Mouse (Mus musculus) C2C12 (cell line): ENCODE measurements around the gene Ush2a.

ENCODE experiments used
- CTCF ChIP-seq: IDR thresholded peaks from one replicate; pipeline ENCODE4 v1.5.1; 2011; ENCODE audit not compliant: control insufficient read depth, insufficient read depth, insufficient read length
- FOSL1 ChIP-seq: IDR thresholded peaks from one replicate; pipeline ENCODE4 v1.8.0; 2011; ENCODE audit warnings: mild to moderate bottlenecking, low read length; ENCODE audit not compliant: poor library complexity, insufficient read depth, severe bottlenecking
- MAX ChIP-seq: IDR thresholded peaks from one replicate; pipeline ENCODE4 v1.6.1; 2011; ENCODE audit warnings: mild to moderate bottlenecking, control low read depth
- MYOD1 ChIP-seq: IDR thresholded peaks from one replicate; pipeline ENCODE4 v1.6.1; 2011; ENCODE audit warnings: low read depth; ENCODE audit not compliant: control insufficient read depth, insufficient read length
- MYOG ChIP-seq: IDR thresholded peaks from one replicate; pipeline ENCODE4 v1.6.1; 2011; ENCODE audit not compliant: control insufficient read depth, insufficient read length; ENCODE audit errors: extremely low read depth
- USF1 ChIP-seq: IDR thresholded peaks from one replicate; pipeline ENCODE4 v1.6.1; 2011; ENCODE audit warnings: low read depth, mild to moderate bottlenecking, control low read depth, moderate library complexity

DNA sequence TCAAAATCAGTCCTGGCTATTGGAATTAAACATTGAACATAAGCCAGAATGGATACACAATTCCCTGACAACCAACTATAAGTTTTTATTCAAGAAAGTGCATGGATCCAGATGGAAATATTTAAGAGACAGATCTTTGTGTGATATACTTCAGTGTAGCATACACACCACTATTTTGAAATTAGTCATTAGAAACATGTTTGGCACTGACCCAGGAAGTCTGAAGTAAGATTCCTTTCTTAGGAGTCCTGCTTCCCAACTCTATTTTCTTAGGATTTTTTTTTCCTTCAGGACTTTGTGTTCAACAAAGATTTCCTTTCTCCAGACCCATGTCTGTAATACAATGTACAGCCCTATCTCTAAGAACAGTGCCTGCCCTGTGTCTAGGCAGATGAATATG, 23.2 kb upstream of the Ush2a start:
- TF ChIP-seq CTCF: no peak
- no peak for TF ChIP-seq MYOD1
- no peak for TF ChIP-seq MAX
- no peak for TF ChIP-seq FOSL1
- no peak for TF ChIP-seq USF1
- no peak for TF ChIP-seq MYOG
